ENCODE assay signal across 9 mouse cellular contexts in genomic region chr11:99574106-99574505, GRCm38 (mm10). TPM values are rescaled to one million over a fixed set of nuclear protein-coding genes. Genes with fewer than 3 reads are reported as not detected.
DNase-seq lines count a peak whose midpoint lies in the region; ATAC-seq and TF ChIP-seq lines count a peak whose summit lies in the region.
"Had no signal": no experiment of that assay in that cellular context is flagged by ENCODE, and none has a peak within 500 bp of the region (broad histone marks: within the 10 kb centered on the region; RNA-seq: fewer than 3 reads in every experiment).

No protein-coding gene starts in this region.

- H3K27ac ChIP-seq in embryonic fibroblast, embryonic 13.5 days (ENCODE audit: insufficient read depth, low read length) = no peak overlapping the region
- no peak overlapping the region for H3K27ac ChIP-seq in heart, postnatal 0 days (ENCODE audit: low read depth)
- H3K27ac ChIP-seq in lung, embryonic 15.5 days = no peak overlapping the region

- H3K27me3 ChIP-seq in heart, postnatal 0 days (ENCODE audit: control insufficient read depth, insufficient read depth, low read length) = no peaks in the 10 kb centered on the region
- no peaks in the 10 kb centered on the region for H3K27me3 ChIP-seq in lung, embryonic 15.5 days

- peaks cover 2% of the 10 kb centered on the region; the same call in 1 of the 2 replicates for H3K4me1 ChIP-seq in embryonic fibroblast, embryonic 13.5 days (ENCODE audit: control insufficient read depth, insufficient read depth, low read length)
- H3K4me1 ChIP-seq in heart, postnatal 0 days (ENCODE audit: control insufficient read depth, insufficient read depth) = no peaks in the 10 kb centered on the region
- H3K4me1 ChIP-seq in lung, embryonic 15.5 days = 0 out of 2 replicates have a peak, but pooled peaks cover 2% of the 10 kb centered on the region

- no peak overlapping the region for H3K9ac ChIP-seq in heart, postnatal 0 days (replicated peaks; ENCODE audit: low read depth, low read length)
- H3K9ac ChIP-seq in lung, embryonic 15.5 days = 0 out of 2 replicates have a peak overlapping the region, but pooled peaks have one; percentile 14

- peak overlapping the region; percentile 39 for H3K4me2 ChIP-seq in heart, postnatal 0 days (ENCODE audit: low read depth, low read length)
- peak overlapping the region; percentile 40; the same call in 1 of the 2 replicates for H3K4me2 ChIP-seq in lung, embryonic 15.5 days

- 0 out of 2 replicates have a peak, but pooled peaks have one; percentile 46 for TF ChIP-seq CTCF in embryonic fibroblast, embryonic 13.5 days (IDR thresholded peaks at IDR 0.05; ENCODE audit: borderline replicate concordance, insufficient read depth, low read length)
- peak; percentile 86 for TF ChIP-seq CTCF in heart, postnatal 0 days (IDR thresholded peaks at IDR 0.05; ENCODE audit: low read depth)

- TF ChIP-seq EP300 in heart, postnatal 0 days (IDR thresholded peaks at IDR 0.05; ENCODE audit: low read depth) = no peak

- H3K9me3 ChIP-seq in heart, postnatal 0 days (replicated peaks; ENCODE audit: control insufficient read depth, low read length) = no peaks in the 10 kb centered on the region
- no peaks in the 10 kb centered on the region for H3K9me3 ChIP-seq in lung, embryonic 15.5 days

- peak; percentile 11 to 34 for DNase-seq in CD8-positive naive resting alpha-beta T cell, adult 2 months (ENCODE audit: low read depth in 2 of 2, low spot score in 2 of 2)
- peak; percentile 32 to 35 for DNase-seq in adrenal gland, postnatal 4 days (ENCODE audit: low spot score in 2 of 2)
- peak; percentile 39 for DNase-seq in heart, postnatal 0 days (ENCODE audit: low spot score)
- peak; percentile 46 to 80 for DNase-seq in kidney, postnatal 36 days
- peak; percentile 44 for DNase-seq in ovary, postnatal 10 days (ENCODE audit: low spot score)
- DNase-seq in thymus, postnatal 14 days = peak; percentile 58

- no peak for ATAC-seq in heart, postnatal 0 days (ENCODE audit: insufficient read depth, low read depth)
- ATAC-seq in lung, embryonic 15.5 days (ENCODE audit: borderline replicate concordance, extremely low read depth, low FRiP score, low TSS enrichment) = peak; percentile 74; the same call in 1 of the 2 replicates

- WGBS in heart, postnatal 0 days = 2% methylated on average over 7 of the region's 7 CpGs
- WGBS in lung, embryonic 15.5 days = 2% methylated on average over 7 of the region's 7 CpGs

- no peak overlapping the region for H3K4me3 ChIP-seq in embryonic fibroblast, embryonic 13.5 days (ENCODE audit: insufficient read depth, low read length)
- no peak overlapping the region for H3K4me3 ChIP-seq in heart, postnatal 0 days (ENCODE audit: low read depth, low read length)
- no peak overlapping the region for H3K4me3 ChIP-seq in lung, embryonic 15.5 days

- TF ChIP-seq POLR2A in embryonic fibroblast, embryonic 13.5 days (IDR thresholded peaks at IDR 0.05; ENCODE audit: low read depth, low read length) = no peak

- H3K36me3 ChIP-seq in heart, postnatal 0 days (replicated peaks; ENCODE audit: control insufficient read depth, insufficient read depth, low read length) = no peaks in the 10 kb centered on the region
- no peaks in the 10 kb centered on the region for H3K36me3 ChIP-seq in lung, embryonic 15.5 days

RNA-seq across cellular contexts. Expression of gene Krtap1-5, which starts 6.7 kb away (rescaled TPM):
- total RNA-seq in adrenal gland, postnatal 4 days (2021) = not detected
- not detected in 2 replicates for polyA plus RNA-seq in embryonic fibroblast, embryonic 13.5 days (2011; ENCODE audit: insufficient read length, low read depth, missing spikeins)
- not detected in 2 replicates for total RNA-seq in heart, postnatal 0 days (2014; rRNA removed; ENCODE audit: low replicate concordance)
- polyA plus RNA-seq in heart, postnatal 0 days (2015; fragmentation: Nextera tagmentation; extraction: Ambion mirVana) = not detected in 2 replicates
- not detected in 2 replicates for polyA plus RNA-seq in lung, embryonic 15.5 days (2015; fragmentation: Nextera tagmentation; extraction: Ambion mirVana)
- total RNA-seq: left cerebral cortex, adult 8-10 months had no signal

RNA-seq across cellular contexts. Expression of gene Krtap3-1, which starts 7.7 kb away (rescaled TPM):
- not detected for total RNA-seq in adrenal gland, postnatal 4 days (2021)
- not detected in 2 replicates for polyA plus RNA-seq in embryonic fibroblast, embryonic 13.5 days (2011; ENCODE audit: insufficient read length, low read depth, missing spikeins)
- not detected in 2 replicates for total RNA-seq in heart, postnatal 0 days (2014; rRNA removed; ENCODE audit: low replicate concordance)
- not detected in 2 replicates for polyA plus RNA-seq in heart, postnatal 0 days (2015; fragmentation: Nextera tagmentation; extraction: Ambion mirVana)
- not detected in 2 replicates for polyA plus RNA-seq in lung, embryonic 15.5 days (2015; fragmentation: Nextera tagmentation; extraction: Ambion mirVana)
- total RNA-seq: left cerebral cortex, adult 8-10 months had no signal

RNA-seq across cellular contexts. Expression of gene Krtap1-4, which starts 9.3 kb away (rescaled TPM):
- not detected for total RNA-seq in adrenal gland, postnatal 4 days (2021)
- polyA plus RNA-seq in embryonic fibroblast, embryonic 13.5 days (2011; ENCODE audit: insufficient read length, low read depth, missing spikeins) = not detected in 2 replicates
- not detected in 2 replicates for total RNA-seq in heart, postnatal 0 days (2014; rRNA removed; ENCODE audit: low replicate concordance)
- polyA plus RNA-seq in heart, postnatal 0 days (2015; fragmentation: Nextera tagmentation; extraction: Ambion mirVana) = not detected in 2 replicates
- polyA plus RNA-seq in lung, embryonic 15.5 days (2015; fragmentation: Nextera tagmentation; extraction: Ambion mirVana) = not detected in 2 replicates
- total RNA-seq: left cerebral cortex, adult 8-10 months had no signal

RNA-seq across cellular contexts. Expression of gene Gm11939, which starts 14.8 kb away (rescaled TPM):
- not detected for total RNA-seq in adrenal gland, postnatal 4 days (2021)
- polyA plus RNA-seq in embryonic fibroblast, embryonic 13.5 days (2011; ENCODE audit: insufficient read length, low read depth, missing spikeins) = not detected in 2 replicates
- not detected in 2 replicates for total RNA-seq in heart, postnatal 0 days (2014; rRNA removed; ENCODE audit: low replicate concordance)
- not detected in 2 replicates for polyA plus RNA-seq in heart, postnatal 0 days (2015; fragmentation: Nextera tagmentation; extraction: Ambion mirVana)
- not detected in 2 replicates for polyA plus RNA-seq in lung, embryonic 15.5 days (2015; fragmentation: Nextera tagmentation; extraction: Ambion mirVana)
- total RNA-seq: left cerebral cortex, adult 8-10 months had no signal

RNA-seq across cellular contexts. Expression of gene Krtap1-3, which starts 17.0 kb away (rescaled TPM):
- not detected for total RNA-seq in adrenal gland, postnatal 4 days (2021)
- not detected in 2 replicates for polyA plus RNA-seq in embryonic fibroblast, embryonic 13.5 days (2011; ENCODE audit: insufficient read length, low read depth, missing spikeins)
- total RNA-seq in heart, postnatal 0 days (2014; rRNA removed; ENCODE audit: low replicate concordance) = not detected in 2 replicates
- polyA plus RNA-seq in heart, postnatal 0 days (2015; fragmentation: Nextera tagmentation; extraction: Ambion mirVana) = not detected in 2 replicates
- polyA plus RNA-seq in lung, embryonic 15.5 days (2015; fragmentation: Nextera tagmentation; extraction: Ambion mirVana) = not detected in 2 replicates
- total RNA-seq: left cerebral cortex, adult 8-10 months had no signal
